Mouse (Mus musculus) gastrocnemius, postnatal 14 days (tissue): ENCODE data around the gene Mtch1. TPM values are rescaled to one million over a fixed set of nuclear protein-coding genes. Genes with fewer than 3 reads are reported as not detected.
A peak's percentile ranks its signal among the peaks of the same experiment; 100 is the strongest.
"Not testable (repeated sequence)": the region's sequence is repeated elsewhere in the genome, so short reads cannot be mapped to it uniquely, and the experiment has no call there.

Source experiments
- DNase-seq: peaks from one replicate; pipeline ENCODE4 v3.0.0; 2021; ENCODE audit warnings: mixed read lengths
- intact Hi-C: fragments of 180-260 bp; cut with DNase I; formaldehyde crosslinking; loops from one replicate; pipeline ENCODE4 v1.15.1; 2025; ENCODE audit warnings: low total_unique reads
- total RNA-seq, 2 experiments: library from RNA; stranded (reverse); gene quantifications; 2 replicates each; pipeline ENCODE4 v1.2.3; 2021

Mtch1 gene
- total RNA-seq, 2 experiments from 2014 or later, result 141 to 160 TPM

- intact Hi-C loops, result loop anchor here (5.0 to 10.0 kb wide), 2 partner anchors 94 to 196 kb away; no protein-coding TSS in a partner anchor
- peak; percentile 91 for DNase-seq
These were observed 23.4 kb upstream of the Mtch1 start for GRCm38 (mm10) chr17:29370984-29371723.

GRCm38 (mm10) chr17:29368726-29369125 lies 21.0 kb upstream of the Mtch1 start:
- DNase-seq, result no peak
- intact Hi-C loops, result no loop called here

GRCm38 (mm10) chr17:29365105-29365621 lies 17.4 kb upstream of the Mtch1 start:
- no peak for DNase-seq
- intact Hi-C loops, result no loop called here

- intact Hi-C loops, result no loop called here
These were observed 15.4 kb upstream of the Mtch1 start for GRCm38 (mm10) chr17:29363109-29363508.

DNA sequence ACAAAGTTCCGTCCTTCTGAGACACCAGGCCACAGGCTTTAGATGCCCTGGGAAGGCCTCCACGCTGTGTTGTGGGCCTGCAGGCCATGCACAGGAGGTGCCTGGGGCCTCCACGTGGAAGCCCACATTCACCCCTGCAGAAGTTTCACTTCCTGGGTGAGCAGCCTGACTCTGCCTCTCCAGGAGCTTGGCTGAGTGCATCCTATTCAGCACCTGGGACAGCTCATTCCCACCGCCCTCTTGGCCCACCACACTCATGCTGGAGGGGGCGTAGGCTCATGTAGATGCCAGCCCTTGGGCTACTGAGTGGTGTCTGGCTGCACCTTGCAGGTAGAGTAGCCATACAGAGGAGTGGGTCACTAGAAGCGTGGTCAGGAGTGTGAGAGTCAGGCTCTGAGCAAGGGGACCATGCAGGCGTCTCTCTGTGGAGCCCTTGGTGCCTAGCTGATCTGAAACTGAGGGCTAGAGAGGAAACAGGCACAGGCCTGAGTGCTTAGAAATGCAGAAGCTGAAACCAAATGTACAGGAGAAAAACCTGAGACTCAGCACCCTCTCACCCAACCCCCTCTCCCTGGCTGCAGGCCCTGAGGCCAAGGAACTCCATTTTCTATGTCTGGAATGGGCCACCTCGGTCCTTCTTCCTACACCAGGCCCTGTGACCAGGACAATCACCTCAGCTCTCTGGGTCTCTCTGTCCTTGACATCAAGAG lies 14.4 kb upstream of the Mtch1 start:
- intact Hi-C loops, result no loop called here
- DNase-seq, result no peak

More at GRCm38 (mm10) chr17:29363109-29363508, 15.4 kb upstream of the Mtch1 start:
- no peak for DNase-seq

- intact Hi-C loops, result no loop called here
- DNase-seq, result no peak
These were observed 13.1 kb upstream of the Mtch1 start, which contains the start of gene Fgd2 for GRCm38 (mm10) chr17:29360761-29361221. Gene Fgd2, plus strand, starts transcription at chr17:29360914.

GRCm38 (mm10) chr17:29358928-29359327 lies 11.2 kb upstream of the Mtch1 start:
- DNase-seq, result no peak
- intact Hi-C loops, result no loop called here

GRCm38 (mm10) chr17:29356882-29357281 lies 9.1 kb upstream of the Mtch1 start:
- intact Hi-C loops, result no loop called here
- DNase-seq, result no peak

- DNase-seq, result peak; percentile 84
- intact Hi-C loops, result no loop called here
These were observed 8.7 kb upstream of the Mtch1 start for GRCm38 (mm10) chr17:29356479-29356856.

DNA sequence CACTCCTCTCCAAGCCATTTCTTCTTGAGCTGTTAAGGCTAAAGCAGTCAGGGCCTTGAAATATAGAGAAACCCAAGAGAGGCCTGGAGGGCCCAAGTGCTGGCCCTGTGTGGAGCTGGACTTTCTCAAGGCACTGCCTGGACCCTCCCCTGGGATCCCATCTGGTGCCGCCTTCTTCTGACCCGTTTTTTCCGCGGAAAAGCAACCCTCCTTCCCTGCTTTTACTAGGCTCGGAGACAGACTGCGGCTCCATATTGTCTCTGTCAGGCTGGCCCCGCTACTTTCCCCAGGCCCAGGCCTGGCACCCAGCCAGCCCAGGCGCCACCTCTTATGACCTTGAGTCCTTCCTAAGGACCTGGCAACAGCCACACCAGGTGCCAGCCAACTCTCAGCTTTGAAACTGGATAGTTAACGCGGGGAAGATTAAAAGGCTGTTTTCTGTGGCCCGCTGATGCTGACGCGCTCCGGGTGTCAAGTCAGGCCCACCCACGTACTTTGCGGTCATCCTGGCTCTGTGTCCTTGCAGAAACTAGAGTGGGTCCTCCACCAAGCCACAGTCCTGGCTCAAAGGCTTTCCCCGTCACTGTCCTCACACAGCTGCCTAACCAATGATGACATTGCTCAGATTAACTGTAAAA lies 8.2 kb upstream of the Mtch1 start:
- intact Hi-C loops, result no loop called here
- peak; percentile 80 for DNase-seq

- intact Hi-C loops, result no loop called here
- DNase-seq, result no peak
These were observed 7.7 kb upstream of the Mtch1 start for GRCm38 (mm10) chr17:29355461-29355840.

- intact Hi-C loops, DNase-seq: not testable (repeated sequence)
These were observed 3.3 kb upstream of the Mtch1 start for GRCm38 (mm10) chr17:29351056-29351455.

DNA sequence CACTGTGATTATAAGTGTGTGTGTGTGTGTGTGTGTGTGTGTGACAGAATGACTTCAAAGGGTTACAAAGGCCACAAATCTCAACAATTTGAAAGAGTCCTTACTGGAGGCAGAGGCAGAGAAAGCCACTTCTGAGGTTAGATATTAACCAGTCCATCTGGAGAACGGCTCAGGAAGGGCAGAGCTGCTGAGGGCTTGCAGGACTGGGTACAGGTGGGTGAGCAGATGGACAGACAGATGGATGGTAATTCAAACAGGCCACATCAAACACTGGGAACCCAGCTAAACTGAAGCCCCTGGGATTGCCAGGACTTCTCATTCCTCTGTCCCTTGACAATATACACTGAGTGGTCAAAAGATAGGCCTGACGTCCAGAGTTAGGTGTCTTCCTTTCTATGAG lies 1.3 kb upstream of the Mtch1 start:
- DNase-seq, result no peak
- intact Hi-C loops, result no loop called here

- intact Hi-C loops, result no loop called here
- no peak for DNase-seq
These were observed 549 bp downstream of the Mtch1 start for GRCm38 (mm10) chr17:29347126-29347644.

DNA sequence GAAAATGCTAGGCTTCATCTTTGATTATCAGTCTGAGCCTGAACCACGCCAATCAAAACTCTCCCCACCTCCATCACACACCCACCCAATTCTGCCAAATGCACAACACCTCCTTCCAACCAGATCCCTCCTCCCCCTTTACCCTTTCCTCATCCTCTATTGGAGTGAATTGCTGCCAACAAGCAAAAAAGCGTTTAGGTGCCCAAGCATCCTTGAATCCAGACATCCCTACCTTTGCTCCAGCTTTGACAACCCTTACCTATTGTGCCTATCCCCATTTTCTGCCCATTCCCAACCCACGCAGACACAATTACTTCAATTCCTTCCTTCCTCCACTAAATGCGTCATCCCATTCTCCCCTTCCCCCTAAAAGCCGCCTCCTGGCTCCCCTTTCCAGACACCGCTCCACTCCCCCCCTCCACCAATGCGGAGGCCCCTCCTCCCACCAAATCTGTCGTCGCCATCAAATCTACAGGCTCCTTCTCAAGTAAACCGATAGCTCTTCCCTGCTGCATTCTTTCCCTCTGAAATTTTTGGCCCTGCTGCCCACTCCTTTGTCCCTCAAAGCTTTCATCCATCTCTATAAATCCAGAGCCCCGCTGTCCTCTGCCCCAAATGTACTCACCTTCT lies 1.1 kb downstream of the Mtch1 start:
- DNase-seq, result no peak
- intact Hi-C loops, result no loop called here

- no peak for DNase-seq
These were observed 2.5 kb downstream of the Mtch1 start for GRCm38 (mm10) chr17:29345272-29345671.

DNA sequence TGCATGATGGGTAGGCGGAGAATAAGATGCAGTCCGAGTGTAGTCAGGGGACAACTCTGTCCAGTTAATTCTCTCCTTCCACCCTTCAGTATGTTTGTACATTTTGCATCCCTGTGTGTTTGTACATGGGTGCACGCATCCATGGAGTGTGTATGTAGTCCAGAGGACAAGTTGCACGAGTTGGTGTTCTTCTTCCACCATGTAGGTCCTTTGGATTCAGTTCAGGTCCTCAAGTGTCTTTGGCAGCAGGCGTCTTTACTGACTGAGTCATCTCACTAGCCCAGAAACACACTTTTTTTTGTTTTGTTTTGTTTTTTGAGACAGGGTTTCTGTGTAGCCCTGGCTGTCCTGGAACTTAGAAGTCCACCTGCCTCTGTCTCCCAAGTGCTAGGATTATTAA lies 4.5 kb downstream of the Mtch1 start:
- intact Hi-C loops, result no loop called here
- no peak for DNase-seq

More at GRCm38 (mm10) chr17:29345272-29345671, 2.5 kb downstream of the Mtch1 start:
- intact Hi-C loops, result no loop called here

GRCm38 (mm10) chr17:29342010-29342910 lies 5.5 kb downstream of the Mtch1 start:
- peak; percentile 83 for DNase-seq
- intact Hi-C loops, result no loop called here
